Mouse (Mus musculus): Measurements from ENCODE around the gene Akt3. TPM values are rescaled to one million over a fixed set of nuclear protein-coding genes. Genes with fewer than 3 reads are reported as not detected.

Gene Akt3
- polyA plus RNA-seq, 1 experiment from 2014 or later = 11.4 TPM

GRCm38 (mm10) chr1:176982671-176983070, 275.3 kb downstream of the Akt3 start:
- Histone ChIP-seq H3K4me1 (peaks cover 50% of the 10 kb centered on the region), H3K27me3 (ENCODE audit: poor library complexity, severe bottlenecking) (no peaks in the 10 kb centered on the region), H3K36me3 (replicated peaks) (no peaks in the 10 kb centered on the region), H3K27ac (no peak overlapping the region), H3K4me3 (no peak overlapping the region), H3K9me3 (no peaks in the 10 kb centered on the region)
- 91% methylated on average over 8 of the region's 8 CpGs for WGBS
- no peak for DNase-seq (ENCODE audit: extremely low spot score, low spot score)

GRCm38 (mm10) chr1:176981511-176981910, 276.5 kb downstream of the Akt3 start:
- 68% methylated on average over 2 of the region's 2 CpGs for WGBS
- no peak for DNase-seq (ENCODE audit: extremely low spot score, low spot score)
- no peaks in the 10 kb centered on the region for H3K9me3 ChIP-seq
- H3K4me3 ChIP-seq = no peak overlapping the region
- H3K27me3 ChIP-seq (ENCODE audit: poor library complexity, severe bottlenecking) = no peaks in the 10 kb centered on the region
- no peaks in the 10 kb centered on the region for H3K36me3 ChIP-seq (replicated peaks)
- peak overlapping the region; percentile 30; the same call in 1 of the 2 replicates for H3K27ac ChIP-seq
- peaks cover 44% of the 10 kb centered on the region for H3K4me1 ChIP-seq

- H3K9me3 ChIP-seq = no peaks in the 10 kb centered on the region
- H3K27ac ChIP-seq = peak overlapping the region; percentile 30; the same call in 1 of the 2 replicates
- no peak for DNase-seq (ENCODE audit: extremely low spot score, low spot score)
- 78% methylated on average over 10 of the region's 10 CpGs for WGBS
- no peak overlapping the region for H3K4me3 ChIP-seq
- peaks cover 37% of the 10 kb centered on the region for H3K4me1 ChIP-seq
- no peaks in the 10 kb centered on the region for H3K36me3 ChIP-seq (replicated peaks)
- H3K27me3 ChIP-seq (ENCODE audit: poor library complexity, severe bottlenecking) = no peaks in the 10 kb centered on the region
Measured at GRCm38 (mm10) chr1:176980801-176981400, 277.1 kb downstream of the Akt3 start.

GRCm38 (mm10) chr1:176980140-176980539, 277.9 kb downstream of the Akt3 start:
- DNase-seq (ENCODE audit: extremely low spot score, low spot score) = no peak
- H3K9me3 ChIP-seq = no peaks in the 10 kb centered on the region
- no peaks in the 10 kb centered on the region for H3K27me3 ChIP-seq (ENCODE audit: poor library complexity, severe bottlenecking)
- H3K36me3 ChIP-seq (replicated peaks) = no peaks in the 10 kb centered on the region
- WGBS = 86% methylated on average over 5 of the region's 5 CpGs
- no peak overlapping the region for H3K4me3 ChIP-seq
- no peak overlapping the region for H3K27ac ChIP-seq
- H3K4me1 ChIP-seq = peaks cover 30% of the 10 kb centered on the region

GRCm38 (mm10) chr1:176979235-176979634, 278.8 kb downstream of the Akt3 start:
- no peaks in the 10 kb centered on the region for H3K9me3 ChIP-seq
- no peaks in the 10 kb centered on the region for H3K27me3 ChIP-seq (ENCODE audit: poor library complexity, severe bottlenecking)
- H3K4me3 ChIP-seq = no peak overlapping the region
- DNase-seq (ENCODE audit: extremely low spot score, low spot score) = no peak
- no peak overlapping the region for H3K27ac ChIP-seq
- H3K4me1 ChIP-seq = peaks cover 24% of the 10 kb centered on the region
- no peaks in the 10 kb centered on the region for H3K36me3 ChIP-seq (replicated peaks)

GRCm38 (mm10) chr1:176973356-176974088, 284.5 kb downstream of the Akt3 start:
- 86% methylated on average over 6 of the region's 6 CpGs for WGBS
- Histone ChIP-seq H3K4me3 (no peak overlapping the region), H3K4me1 (0 out of 2 replicates have a peak, but pooled peaks cover 5% of the 10 kb centered on the region), H3K9me3 (no peaks in the 10 kb centered on the region), H3K27ac (no peak overlapping the region), H3K27me3 (ENCODE audit: poor library complexity, severe bottlenecking) (no peaks in the 10 kb centered on the region), H3K36me3 (replicated peaks) (no peaks in the 10 kb centered on the region)
- no peak for DNase-seq (ENCODE audit: extremely low spot score, low spot score)

GRCm38 (mm10) chr1:176971479-176971797, 286.6 kb downstream of the Akt3 start:
- Histone ChIP-seq H3K4me3 (no peak overlapping the region), H3K27me3 (ENCODE audit: poor library complexity, severe bottlenecking) (no peaks in the 10 kb centered on the region), H3K27ac (no peak overlapping the region), H3K36me3 (replicated peaks) (no peaks in the 10 kb centered on the region), H3K9me3 (no peaks in the 10 kb centered on the region), H3K4me1 (peaks cover 9% of the 10 kb centered on the region; the same call in 1 of the 2 replicates)
- WGBS = 93% methylated on average over 4 of the region's 4 CpGs
- no peak for DNase-seq (ENCODE audit: extremely low spot score, low spot score)

GRCm38 (mm10) chr1:176970635-176971478, 287.1 kb downstream of the Akt3 start:
- Histone ChIP-seq H3K36me3 (replicated peaks) (no peaks in the 10 kb centered on the region), H3K27me3 (ENCODE audit: poor library complexity, severe bottlenecking) (no peaks in the 10 kb centered on the region), H3K4me1 (peaks cover 9% of the 10 kb centered on the region; the same call in 1 of the 2 replicates), H3K9me3 (no peaks in the 10 kb centered on the region), H3K27ac (0 out of 2 replicates have a peak overlapping the region, but pooled peaks have one; percentile 37), H3K4me3 (no peak overlapping the region)
- WGBS = 84% methylated on average over 16 of the region's 16 CpGs
- DNase-seq (ENCODE audit: extremely low spot score, low spot score) = no peak

Other genes starting within 250 kb of the Akt3 start
- gene Zbtb18, start 184.1 kb upstream of the Akt3 start, polyA plus RNA-seq (2016; fragmentation: Nextera tagmentation; extraction: Ambion mirVana) = 2.1 and 3.0 TPM in 2 replicates